Mouse (Mus musculus) C2C12 (cell line): ENCODE data around the gene Golga1. TPM values are rescaled to one million over a fixed set of nuclear protein-coding genes. Genes with fewer than 3 reads are reported as not detected.
"Not testable (repeated sequence)": the region's sequence is repeated elsewhere in the genome, so short reads cannot be mapped to it uniquely, and the experiment has no call there.

Source experiments
- H3K27me3 ChIP-seq: one replicate; pipeline ENCODE4 v1.6.1; 2011; ENCODE audit not compliant: control insufficient read depth, insufficient read depth, insufficient read length
- H3K36me3 ChIP-seq: one replicate; pipeline ENCODE4 v1.6.1; 2011; ENCODE audit not compliant: control insufficient read depth, insufficient read depth
- H3K4me3 ChIP-seq: one replicate; pipeline ENCODE4 v1.5.1; 2011; ENCODE audit warnings: mild to moderate bottlenecking, control low read depth; ENCODE audit not compliant: poor library complexity, insufficient read depth, severe bottlenecking
- H3K79me2 ChIP-seq: one replicate; pipeline ENCODE4 v1.6.1; 2011; ENCODE audit not compliant: control insufficient read depth, insufficient read depth
- H3K79me3 ChIP-seq: one replicate; pipeline ENCODE4 v1.6.1; 2011; ENCODE audit warnings: low read depth, control low read depth
- H3ac ChIP-seq: one replicate; pipeline ENCODE3; 2011; ENCODE audit warnings: low read depth; ENCODE audit not compliant: control insufficient read depth, insufficient read length
- CEBPB ChIP-seq: IDR thresholded peaks from one replicate; pipeline ENCODE4 v1.6.1; 2011; ENCODE audit warnings: low read depth, mild to moderate bottlenecking, control low read depth, moderate library complexity
- CTCF ChIP-seq: IDR thresholded peaks from one replicate; pipeline ENCODE4 v1.5.1; 2011; ENCODE audit not compliant: control insufficient read depth, insufficient read depth, insufficient read length
- FOSL1 ChIP-seq: IDR thresholded peaks from one replicate; pipeline ENCODE4 v1.8.0; 2011; ENCODE audit warnings: mild to moderate bottlenecking, low read length; ENCODE audit not compliant: poor library complexity, insufficient read depth, severe bottlenecking
- MAX ChIP-seq: IDR thresholded peaks from one replicate; pipeline ENCODE4 v1.6.1; 2011; ENCODE audit warnings: mild to moderate bottlenecking, control low read depth
- MYOD1 ChIP-seq: IDR thresholded peaks from one replicate; pipeline ENCODE4 v1.6.1; 2011; ENCODE audit warnings: low read depth; ENCODE audit not compliant: control insufficient read depth, insufficient read length
- MYOG ChIP-seq: IDR thresholded peaks from one replicate; pipeline ENCODE4 v1.6.1; 2011; ENCODE audit not compliant: control insufficient read depth, insufficient read length; ENCODE audit errors: extremely low read depth
- USF1 ChIP-seq: IDR thresholded peaks from one replicate; pipeline ENCODE4 v1.6.1; 2011; ENCODE audit warnings: low read depth, mild to moderate bottlenecking, control low read depth, moderate library complexity
- long read RNA-seq, 2 experiments: library from polyadenylated mRNA; unstranded; transcript quantifications; one replicate each; pipeline ENCODE4 v2.0.0; 2019 to 2020
- polyA plus RNA-seq: library from polyadenylated mRNA; unstranded; fragments of >200 nt; fragmentation: generic; extraction: Trizol; gene quantifications from one replicate; pipeline ENCODE4 v1.2.1, GENCODE M21; 2012; ENCODE audit warnings: missing spikeins

The Golga1 gene
- polyA plus RNA-seq, result 4.1 TPM
- long read RNA-seq, experiment 1, partial matches to known transcripts, result 2 of 6 reads
- long read RNA-seq, experiment 1, other reads (novel, unspliced or antisense), result 3 of 6 reads
- long read RNA-seq, experiment 2, full-length matches to known transcripts, result 12 of 30 reads
- long read RNA-seq, experiment 2, partial matches to known transcripts, result 2 of 30 reads
- long read RNA-seq, experiment 2, other reads (novel, unspliced or antisense), result 16 of 30 reads

- peaks cover 33% of the 10 kb centered on the region for H3K79me2 ChIP-seq
- H3K79me3 ChIP-seq, result peaks cover 10% of the 10 kb centered on the region
- H3ac ChIP-seq, result peak within 1 kb of the TSS; percentile 76
- no peaks in the 10 kb centered on the region for H3K27me3 ChIP-seq
- peaks cover 29% of the 10 kb centered on the region for H3K36me3 ChIP-seq
- no peak for TF ChIP-seq MYOD1
- no peak for TF ChIP-seq CTCF
- TF ChIP-seq FOSL1, result no peak
- TF ChIP-seq MAX, result peak; percentile 67
- peak within 1 kb of the TSS; percentile 89 for H3K4me3 ChIP-seq
Observed at GRCm38 (mm10) chr2:39065400-39065987, at the start of gene Golga1. Golga1 (minus strand) TSS chr2:39065541.

- Histone ChIP-seq H3K79me3 (no peaks in the 10 kb centered on the region), H3K4me3 (no peak overlapping the region), H3K79me2 (no peaks in the 10 kb centered on the region), H3K36me3 (peaks cover 4% of the 10 kb centered on the region), H3ac (no peak overlapping the region), H3K27me3 (no peaks in the 10 kb centered on the region)
- no peak for TF ChIP-seq CEBPB
- no peak for TF ChIP-seq MYOG
- TF ChIP-seq CTCF, result no peak
- no peak for TF ChIP-seq FOSL1
- no peak for TF ChIP-seq MAX
- no peak for TF ChIP-seq USF1
- no peak for TF ChIP-seq MYOD1
Observed at GRCm38 (mm10) chr2:39114093-39114492, 48.8 kb upstream of the Golga1 start.

DNA sequence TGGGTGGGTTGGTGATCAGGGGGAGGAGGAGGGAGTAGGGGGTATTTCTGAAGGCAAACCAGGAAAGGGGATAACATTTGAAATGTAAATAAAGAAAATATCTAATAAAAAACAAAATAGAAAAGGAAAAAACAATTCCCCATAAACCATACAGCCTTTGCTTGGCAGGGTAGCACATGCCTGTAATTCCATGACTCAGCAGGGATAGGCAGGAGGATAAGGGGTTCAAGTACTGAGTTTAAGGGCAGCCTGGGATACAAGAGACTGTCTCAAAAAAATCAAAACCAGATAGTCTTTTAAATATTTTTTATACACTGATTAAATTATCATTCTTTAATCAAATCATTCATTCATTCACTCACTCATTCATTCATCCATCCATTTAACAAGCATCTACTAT, 45.2 kb upstream of the Golga1 start:
- TF ChIP-seq MAX (no peak), FOSL1 (no peak), USF1 (no peak), CTCF (no peak), MYOD1 (no peak), CEBPB (no peak), MYOG (no peak)
- H3K36me3 ChIP-seq, result no peaks in the 10 kb centered on the region
- H3ac ChIP-seq, result no peak overlapping the region
- no peaks in the 10 kb centered on the region for H3K79me2 ChIP-seq
- no peaks in the 10 kb centered on the region for H3K27me3 ChIP-seq
- no peak overlapping the region for H3K4me3 ChIP-seq
- H3K79me3 ChIP-seq, result no peaks in the 10 kb centered on the region

- not testable (repeated sequence) for H3K36me3 ChIP-seq, H3K79me2 ChIP-seq, H3K4me3 ChIP-seq, H3ac ChIP-seq, H3K27me3 ChIP-seq, H3K79me3 ChIP-seq
Observed at GRCm38 (mm10) chr2:39109712-39110111, 44.4 kb upstream of the Golga1 start.

DNA sequence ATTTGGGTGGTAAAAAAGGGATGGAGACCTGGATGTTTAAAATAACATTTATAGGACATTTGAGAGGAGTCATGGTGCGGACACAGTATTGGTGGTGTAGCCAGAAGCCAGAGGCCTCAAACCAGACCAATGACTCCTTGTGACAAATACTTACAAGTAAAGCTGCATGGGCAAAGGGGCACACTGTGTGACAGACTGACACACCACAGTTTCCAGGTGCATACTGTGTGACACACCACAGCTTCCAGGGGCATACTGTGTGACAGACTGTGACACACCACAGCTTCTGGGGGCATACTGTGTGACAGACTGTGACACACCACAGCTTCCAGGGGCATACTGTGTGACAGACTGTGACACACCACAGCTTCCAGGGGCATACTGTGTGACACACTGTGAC, 34.6 kb upstream of the Golga1 start:
- not testable (repeated sequence) for H3ac ChIP-seq, H3K27me3 ChIP-seq, H3K4me3 ChIP-seq, H3K36me3 ChIP-seq, H3K79me2 ChIP-seq, H3K79me3 ChIP-seq

- Histone ChIP-seq H3ac (no peak overlapping the region), H3K36me3 (peaks cover 9% of the 10 kb centered on the region), H3K79me2 (no peaks in the 10 kb centered on the region), H3K79me3 (no peaks in the 10 kb centered on the region), H3K27me3 (no peaks in the 10 kb centered on the region), H3K4me3 (no peak overlapping the region)
- no peak for TF ChIP-seq MYOG
- no peak for TF ChIP-seq FOSL1
- no peak for TF ChIP-seq MYOD1
- TF ChIP-seq CEBPB, result no peak
- no peak for TF ChIP-seq MAX
- TF ChIP-seq CTCF, result no peak
- TF ChIP-seq USF1, result no peak
Observed at GRCm38 (mm10) chr2:39097993-39098392, 32.7 kb upstream of the Golga1 start.
